Mouse (Mus musculus) G1E (cell line): ENCODE measurements at regions not wholly inside any gene's neighbourhood (a gene's known extent, or its start where the extent isn't known, plus 50 kb on each side); places are given as distances from the start of the nearest gene placed in this dataset.

ENCODE experiments used
- CTCF ChIP-seq: IDR thresholded peaks from 2 replicates; pipeline ENCODE4 v1.5.1; 2012; ENCODE audit warnings: low read depth, low read length, inconsistent platforms, mixed read lengths
- POLR2AphosphoS5 ChIP-seq: IDR thresholded peaks from 2 replicates; pipeline ENCODE4 v1.6.1; 2012; ENCODE audit warnings: low read depth, low read length, inconsistent platforms; ENCODE audit not compliant: insufficient replicate concordance
- TAL1 ChIP-seq: conservative IDR thresholded peaks from 2 replicates; pipeline ENCODE4 v1.6.1; 2012; ENCODE audit warnings: low read depth, low read length, inconsistent platforms, mixed read lengths

- TF ChIP-seq TAL1 (no peak), CTCF (no peak), POLR2AphosphoS5 (no peak)
Measured at GRCm38 (mm10) chr1:186804451-186804850, 55.3 kb upstream of the Rrp15 start.
